8 mouse cellular contexts compared by ENCODE assay signal in the genomic region with DNA sequence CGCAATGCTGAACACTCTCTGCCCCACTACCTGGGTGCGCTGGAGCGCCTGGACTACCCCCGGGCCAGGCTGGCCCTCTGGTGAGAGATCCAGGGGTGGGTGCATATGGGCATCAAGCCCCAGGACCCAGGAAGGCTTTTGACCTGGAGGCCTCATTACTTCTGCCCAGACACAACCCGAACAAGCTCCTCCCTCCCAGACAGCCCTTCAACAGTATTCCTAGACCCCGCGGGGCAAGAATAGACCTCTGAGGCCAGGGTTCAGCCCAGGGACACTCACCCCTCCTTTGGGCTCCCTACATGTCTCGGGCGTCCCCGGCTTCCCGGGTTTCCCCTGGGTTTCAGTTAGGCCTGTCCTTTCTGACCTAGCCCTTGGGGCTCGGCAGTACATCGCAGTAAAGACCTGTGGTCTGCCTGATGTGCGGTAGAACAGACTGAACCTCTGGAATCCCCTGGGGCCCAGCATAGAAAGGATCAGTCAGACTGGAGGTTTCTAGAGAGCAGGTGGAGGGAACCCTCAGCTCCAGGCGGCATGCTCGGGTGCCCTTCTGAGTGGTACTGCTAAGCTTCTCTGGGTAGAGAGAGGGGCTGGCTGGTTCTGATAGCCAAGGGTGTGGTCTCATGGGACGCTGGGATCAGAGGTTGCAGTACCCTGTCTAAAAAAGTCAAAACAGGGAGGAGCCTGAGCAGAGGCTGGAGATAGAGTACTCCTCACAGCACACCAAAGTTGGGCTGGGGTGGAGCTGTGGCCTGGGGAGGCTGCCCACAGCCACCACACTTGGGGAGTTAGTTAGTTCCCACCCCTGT. TPM values are rescaled to one million over a fixed set of nuclear protein-coding genes. Genes with fewer than 3 reads are reported as not detected.
DNase-seq lines count a peak whose midpoint lies in the region; ATAC-seq and TF ChIP-seq lines count a peak whose summit lies in the region.

No protein-coding gene starts in this region.

- H3K27me3 ChIP-seq in embryonic facial prominence, embryonic 15.5 days, result no peaks in the 10 kb centered on the region
- no peaks in the 10 kb centered on the region for H3K27me3 ChIP-seq in heart, postnatal 0 days (ENCODE audit: control insufficient read depth, insufficient read depth, low read length)
- no peaks in the 10 kb centered on the region for H3K27me3 ChIP-seq in liver, embryonic 12.5 days (replicated peaks)
- no peaks in the 10 kb centered on the region for H3K27me3 ChIP-seq in neural tube, embryonic 12.5 days (replicated peaks)

- peak overlapping the region; percentile 76 for H3K9ac ChIP-seq in embryonic facial prominence, embryonic 15.5 days
- H3K9ac ChIP-seq in heart, postnatal 0 days (replicated peaks; ENCODE audit: low read depth, low read length), result peak overlapping the region; percentile 34; the same call in 1 of the 2 replicates
- H3K9ac ChIP-seq in liver, embryonic 12.5 days, result peak overlapping the region; percentile 94
- peak overlapping the region; percentile 50 for H3K9ac ChIP-seq in neural tube, embryonic 12.5 days

- no peak for TF ChIP-seq CTCF in heart, postnatal 0 days (IDR thresholded peaks at IDR 0.05; ENCODE audit: low read depth)

- intact Hi-C loops in left cerebral cortex, postnatal 14 days (cut with DNase I), result no loop called here

- DNase-seq in urinary bladder, adult 2 months (ENCODE audit: low spot score), result peak; percentile 46
- DNase-seq in urinary bladder, postnatal 10 days (ENCODE audit: low spot score), result no peak
- peak; percentile 25 for DNase-seq in heart, postnatal 0 days (ENCODE audit: low spot score)
- DNase-seq in left cerebral cortex, postnatal 14 days (ENCODE audit: low spot score in 2 of 2), result no peak
- no peak for DNase-seq in frontal cortex, adult 2 months (ENCODE audit: extremely low spot score in 1 of 2, low spot score in 1 of 2)

- WGBS in embryonic facial prominence, embryonic 15.5 days, result 2% methylated on average over 17 of the region's 17 CpGs
- 10% methylated on average over 17 of the region's 17 CpGs for WGBS in heart, postnatal 0 days
- under 1% methylated on average over 17 of the region's 17 CpGs for WGBS in liver, embryonic 12.5 days (ENCODE audit: insufficient replicate concordance)
- 2% methylated on average over 17 of the region's 17 CpGs for WGBS in neural tube, embryonic 12.5 days

- H3K36me3 ChIP-seq in embryonic facial prominence, embryonic 15.5 days, result peaks cover 18% of the 10 kb centered on the region
- no peaks in the 10 kb centered on the region for H3K36me3 ChIP-seq in heart, postnatal 0 days (replicated peaks; ENCODE audit: control insufficient read depth, insufficient read depth, low read length)
- H3K36me3 ChIP-seq in liver, embryonic 12.5 days, result peaks cover 41% of the 10 kb centered on the region
- H3K36me3 ChIP-seq in neural tube, embryonic 12.5 days, result peaks cover 11% of the 10 kb centered on the region; the same call in 1 of the 2 replicates

- peak overlapping the region; percentile 87 for H3K27ac ChIP-seq in embryonic facial prominence, embryonic 15.5 days (replicated peaks)
- H3K27ac ChIP-seq in heart, postnatal 0 days (ENCODE audit: low read depth), result peak overlapping the region; percentile 60
- peak overlapping the region; percentile 99 for H3K27ac ChIP-seq in liver, embryonic 12.5 days
- no peak overlapping the region for H3K27ac ChIP-seq in neural tube, embryonic 12.5 days

- peak; percentile 74 for ATAC-seq in embryonic facial prominence, embryonic 15.5 days (ENCODE audit: insufficient number of reproducible peaks, low FRiP score, low TSS enrichment, low read depth)
- ATAC-seq in heart, postnatal 0 days (ENCODE audit: insufficient read depth, low read depth), result peak; percentile 36
- peak; percentile 94 for ATAC-seq in liver, embryonic 12.5 days
- ATAC-seq in neural tube, embryonic 12.5 days (ENCODE audit: low FRiP score, low read depth), result peak; percentile 63

- H3K4me1 ChIP-seq in embryonic facial prominence, embryonic 15.5 days, result peaks cover 16% of the 10 kb centered on the region
- peaks cover 5% of the 10 kb centered on the region; the same call in 1 of the 2 replicates for H3K4me1 ChIP-seq in heart, postnatal 0 days (ENCODE audit: control insufficient read depth, insufficient read depth)
- peaks cover 48% of the 10 kb centered on the region for H3K4me1 ChIP-seq in liver, embryonic 12.5 days
- peaks cover 24% of the 10 kb centered on the region for H3K4me1 ChIP-seq in neural tube, embryonic 12.5 days

- TF ChIP-seq EP300 in heart, postnatal 0 days (IDR thresholded peaks at IDR 0.05; ENCODE audit: low read depth), result no peak

- H3K4me3 ChIP-seq in embryonic facial prominence, embryonic 15.5 days (replicated peaks), result peak overlapping the region; percentile 65
- peak overlapping the region; percentile 49 for H3K4me3 ChIP-seq in heart, postnatal 0 days (ENCODE audit: low read depth, low read length)
- peak overlapping the region; percentile 80 for H3K4me3 ChIP-seq in liver, embryonic 12.5 days
- H3K4me3 ChIP-seq in neural tube, embryonic 12.5 days, result peak overlapping the region; percentile 46

- peak overlapping the region; percentile 94 for H3K4me2 ChIP-seq in embryonic facial prominence, embryonic 15.5 days (replicated peaks)
- peak overlapping the region; percentile 73 for H3K4me2 ChIP-seq in heart, postnatal 0 days (ENCODE audit: low read depth, low read length)
- H3K4me2 ChIP-seq in liver, embryonic 12.5 days, result peak overlapping the region; percentile 88
- peak overlapping the region; percentile 85 for H3K4me2 ChIP-seq in neural tube, embryonic 12.5 days (replicated peaks)

- no peaks in the 10 kb centered on the region for H3K9me3 ChIP-seq in embryonic facial prominence, embryonic 15.5 days (replicated peaks)
- no peaks in the 10 kb centered on the region for H3K9me3 ChIP-seq in heart, postnatal 0 days (replicated peaks; ENCODE audit: control insufficient read depth, low read length)
- H3K9me3 ChIP-seq in liver, embryonic 12.5 days (replicated peaks), result no peaks in the 10 kb centered on the region
- H3K9me3 ChIP-seq in neural tube, embryonic 12.5 days, result no peaks in the 10 kb centered on the region

RNA-seq across cellular contexts. Expression of gene Cercam, which starts 0.9 kb away (rescaled TPM):
- 44.7 and 49.3 TPM in 2 replicates for polyA plus RNA-seq in urinary bladder, adult 2 months (2012; rRNA removed)
- polyA plus RNA-seq in embryonic facial prominence, embryonic 15.5 days (2015; fragmentation: Nextera tagmentation; extraction: Ambion mirVana), result 50.1 and 57.3 TPM in 2 replicates
- 11.7 and 24.0 TPM in 2 replicates for total RNA-seq in heart, postnatal 0 days (2014; rRNA removed; ENCODE audit: low replicate concordance)
- polyA plus RNA-seq in heart, postnatal 0 days (2015; fragmentation: Nextera tagmentation; extraction: Ambion mirVana), result 7.9 and 8.8 TPM in 2 replicates
- polyA plus RNA-seq in liver, embryonic 12.5 days (2016; fragmentation: Nextera tagmentation; extraction: Ambion mirVana), result 47.2 and 49.9 TPM in 2 replicates
- polyA plus RNA-seq in neural tube, embryonic 12.5 days (2016; fragmentation: Nextera tagmentation; extraction: Ambion mirVana), result 24.0 and 24.6 TPM in 2 replicates
- 1 to 10 TPM; 5.2 to 7.2 TPM for total RNA-seq in left cerebral cortex, postnatal 14 days (2021)
- polyA plus RNA-seq in frontal cortex, adult 2 months (2012; rRNA removed), result 15.9 and 16.2 TPM in 2 replicates

RNA-seq across cellular contexts. Expression of gene Odf2, which starts 19.2 kb away (rescaled TPM):
- polyA plus RNA-seq in urinary bladder, adult 2 months (2012; rRNA removed), result 41.9 and 48.8 TPM in 2 replicates
- polyA plus RNA-seq in embryonic facial prominence, embryonic 15.5 days (2015; fragmentation: Nextera tagmentation; extraction: Ambion mirVana), result 59.8 and 74.3 TPM in 2 replicates
- 32.3 and 35.1 TPM in 2 replicates for total RNA-seq in heart, postnatal 0 days (2014; rRNA removed; ENCODE audit: low replicate concordance)
- 22.5 and 28.6 TPM in 2 replicates for polyA plus RNA-seq in heart, postnatal 0 days (2015; fragmentation: Nextera tagmentation; extraction: Ambion mirVana)
- polyA plus RNA-seq in liver, embryonic 12.5 days (2016; fragmentation: Nextera tagmentation; extraction: Ambion mirVana), result 69.8 and 72.1 TPM in 2 replicates
- 84.0 and 98.5 TPM in 2 replicates for polyA plus RNA-seq in neural tube, embryonic 12.5 days (2016; fragmentation: Nextera tagmentation; extraction: Ambion mirVana)
- 10 to 100 TPM; 92.6 to 95.3 TPM for total RNA-seq in left cerebral cortex, postnatal 14 days (2021)
- polyA plus RNA-seq in frontal cortex, adult 2 months (2012; rRNA removed), result 177 and 198 TPM in 2 replicates

RNA-seq across cellular contexts. Expression of gene Urm1, which starts 50.0 kb away (rescaled TPM):
- polyA plus RNA-seq in urinary bladder, adult 2 months (2012; rRNA removed), result 36.8 and 46.5 TPM in 2 replicates
- polyA plus RNA-seq in embryonic facial prominence, embryonic 15.5 days (2015; fragmentation: Nextera tagmentation; extraction: Ambion mirVana), result 22.9 and 24.1 TPM in 2 replicates
- total RNA-seq in heart, postnatal 0 days (2014; rRNA removed; ENCODE audit: low replicate concordance), result 27.9 and 30.0 TPM in 2 replicates
- 14.2 and 14.5 TPM in 2 replicates for polyA plus RNA-seq in heart, postnatal 0 days (2015; fragmentation: Nextera tagmentation; extraction: Ambion mirVana)
- 11.4 and 11.7 TPM in 2 replicates for polyA plus RNA-seq in liver, embryonic 12.5 days (2016; fragmentation: Nextera tagmentation; extraction: Ambion mirVana)
- 17.2 and 19.2 TPM in 2 replicates for polyA plus RNA-seq in neural tube, embryonic 12.5 days (2016; fragmentation: Nextera tagmentation; extraction: Ambion mirVana)
- total RNA-seq in left cerebral cortex, postnatal 14 days (2021), result 10 to 100 TPM; 57.3 to 60.2 TPM
- 56.4 and 68.3 TPM in 2 replicates for polyA plus RNA-seq in frontal cortex, adult 2 months (2012; rRNA removed)

Comparison
In these comparisons a context has a peak if more than half of its experiments do, and no peak if none do; other contexts are left out.
1. DNase-seq: peak in urinary bladder, adult 2 months (single experiment) and heart, postnatal 0 days (single experiment); none in urinary bladder, postnatal 10 days (single experiment), left cerebral cortex, postnatal 14 days (0 of 2) and frontal cortex, adult 2 months (0 of 2).
2. ATAC-seq: peak in every context shown above with its lines; median percentile 94 in liver, embryonic 12.5 days; 74 in embryonic facial prominence, embryonic 15.5 days; 63 in neural tube, embryonic 12.5 days; 36 in heart, postnatal 0 days.
3. H3K9ac ChIP-seq: peak in every context shown above with its lines; median percentile 94 in liver, embryonic 12.5 days; 76 in embryonic facial prominence, embryonic 15.5 days; 50 in neural tube, embryonic 12.5 days; 34 in heart, postnatal 0 days.
4. Peak in every context shown above with its lines, with median percentiles within 50 percentile points of each other: H3K4me2 ChIP-seq and H3K4me3 ChIP-seq.